Mouse (Mus musculus) ovary, postnatal 10 days (tissue): Measurements from ENCODE around the gene Slfn5.
"Not testable (repeated sequence)": the region's sequence is repeated elsewhere in the genome, so short reads cannot be mapped to it uniquely, and the experiment has no call there.

ENCODE experiments used
- DNase-seq: peaks from one replicate; pipeline ENCODE4 v3.0.0; 2022; ENCODE audit warnings: low spot score

Slfn5 gene

GRCm38 (mm10) chr11:82945636-82946035 lies 5.5 kb upstream of the Slfn5 start:
- no peak for DNase-seq

DNA sequence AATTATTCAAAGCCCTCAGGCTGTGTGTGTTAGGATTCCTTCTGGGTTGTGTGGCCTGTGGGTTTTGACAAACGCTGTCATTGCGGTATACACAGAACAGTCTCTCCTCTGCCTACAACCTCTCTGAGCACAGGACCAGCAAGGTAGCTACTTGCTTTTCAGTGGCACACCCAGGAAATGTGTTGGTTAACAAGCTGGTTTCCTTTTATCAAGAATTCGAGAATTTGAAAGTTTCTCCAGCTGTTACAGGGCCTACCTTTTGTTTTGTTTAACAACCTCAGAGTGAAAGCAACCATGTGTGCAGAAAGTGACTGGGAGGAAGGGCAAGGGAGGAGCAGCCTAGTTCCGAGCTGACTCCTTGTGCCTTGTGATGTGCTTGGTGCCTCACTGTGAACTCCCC lies 3.7 kb upstream of the Slfn5 start:
- no peak for DNase-seq

DNA sequence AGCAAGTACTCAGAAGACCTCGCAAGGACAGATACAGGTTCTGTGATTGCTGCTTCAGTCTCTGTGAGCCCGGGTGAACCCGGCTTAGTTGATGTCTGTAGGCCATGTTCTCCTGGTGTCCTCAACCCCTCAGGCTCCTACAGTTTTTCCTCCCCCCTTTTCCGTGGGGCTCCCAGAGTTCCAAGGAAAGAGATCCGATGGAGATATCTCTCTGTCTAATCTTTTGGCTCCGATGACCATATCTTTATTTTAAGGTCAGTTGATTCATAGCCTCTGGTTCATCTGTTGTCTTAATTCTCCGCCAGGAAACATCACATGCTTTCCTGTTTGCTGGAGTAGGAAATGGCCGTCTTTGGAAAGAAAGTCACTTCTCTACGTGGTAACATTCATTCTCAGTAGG lies 2.1 kb upstream of the Slfn5 start:
- DNase-seq = no peak

- DNase-seq = no peak
Observed at GRCm38 (mm10) chr11:82951865-82952611, 889 bp downstream of the Slfn5 start.

DNA sequence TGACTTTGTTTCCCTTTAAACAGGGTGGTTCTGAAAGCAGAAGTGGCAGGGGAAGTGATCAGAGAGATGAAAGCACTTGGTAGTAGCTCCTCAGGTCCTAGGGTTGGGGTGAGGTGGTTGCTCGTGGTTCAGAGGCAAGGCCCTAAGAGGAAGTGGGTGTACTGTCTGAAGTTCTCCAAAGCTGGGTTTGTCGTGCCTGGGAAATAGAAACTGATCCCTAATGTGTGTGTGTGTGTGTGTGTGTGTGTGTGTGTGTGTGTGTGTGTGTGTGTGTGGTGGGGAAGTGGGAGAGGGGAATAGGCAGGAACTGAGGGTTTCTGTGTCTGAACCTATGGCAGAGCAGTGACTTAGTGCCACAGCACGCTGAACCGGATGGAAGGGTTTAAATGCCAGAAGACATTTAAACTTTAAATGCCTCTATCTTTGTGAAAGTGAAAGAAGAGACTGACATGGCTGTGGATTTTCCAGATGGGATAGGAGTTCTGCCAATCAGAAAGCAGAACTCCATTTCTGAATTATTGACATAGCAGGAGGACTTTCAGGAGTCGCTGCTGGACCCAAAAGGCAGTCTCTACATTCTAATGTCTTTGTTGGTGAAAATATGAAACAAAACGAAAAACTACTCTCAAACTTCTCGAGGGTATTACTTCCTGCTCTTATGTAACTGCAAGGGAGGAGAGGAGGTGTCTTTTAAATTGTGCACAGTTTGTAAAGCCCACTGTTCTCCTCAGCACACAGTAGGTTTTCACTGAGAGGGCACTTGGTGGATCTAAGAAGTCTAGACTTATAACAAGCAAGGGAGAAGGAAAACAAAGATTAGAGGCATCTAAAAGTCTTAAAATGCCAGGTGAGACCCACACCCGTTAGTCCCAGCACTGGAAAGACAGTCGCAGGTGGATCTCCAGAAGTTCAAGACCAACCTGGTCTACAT lies 1.7 kb downstream of the Slfn5 start:
- no peak for DNase-seq

DNA sequence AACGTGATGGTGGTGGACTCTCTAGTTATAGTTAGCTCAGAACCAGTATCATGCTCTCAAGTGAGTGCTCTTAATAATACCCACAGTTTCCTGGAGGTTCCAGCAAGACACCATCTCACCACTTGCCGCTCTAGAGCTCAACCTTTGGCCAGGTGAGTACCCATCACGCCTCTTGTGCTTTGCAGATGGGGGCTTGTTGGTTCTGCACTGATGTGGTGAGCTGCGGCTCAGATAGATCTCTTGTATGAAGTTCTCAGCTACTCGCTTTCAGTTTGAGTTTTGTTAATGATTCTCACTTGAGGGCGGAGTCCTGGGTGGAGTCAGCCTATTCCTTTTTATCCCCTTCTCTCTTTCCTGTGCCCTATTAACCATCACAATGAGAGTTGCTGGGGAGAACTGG lies 3.5 kb downstream of the Slfn5 start:
- DNase-seq = no peak

GRCm38 (mm10) chr11:82956925-82957324 lies 5.8 kb downstream of the Slfn5 start:
- DNase-seq = no peak

DNA sequence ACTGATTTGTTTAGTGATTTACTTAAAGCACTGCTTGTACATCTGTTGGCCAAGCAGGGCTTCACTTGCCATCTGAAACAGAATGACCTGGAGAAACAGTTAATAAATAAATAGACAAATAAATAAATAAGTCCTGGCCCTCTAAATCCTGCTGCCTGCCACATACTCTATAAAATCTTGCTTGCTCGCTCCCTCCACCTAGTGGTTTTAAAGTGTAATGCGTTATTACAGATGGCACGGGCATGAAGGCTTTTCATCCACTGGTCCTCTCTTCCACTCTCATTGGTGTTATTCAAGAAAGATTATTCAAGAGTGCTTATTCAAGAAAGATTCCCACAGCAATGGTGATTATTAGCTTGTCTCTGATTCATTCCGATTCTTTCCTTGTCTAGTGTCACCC lies 8.5 kb downstream of the Slfn5 start:
- DNase-seq = no peak

- no peak for DNase-seq
Observed at GRCm38 (mm10) chr11:82961743-82962142, 10.6 kb downstream of the Slfn5 start.

DNA sequence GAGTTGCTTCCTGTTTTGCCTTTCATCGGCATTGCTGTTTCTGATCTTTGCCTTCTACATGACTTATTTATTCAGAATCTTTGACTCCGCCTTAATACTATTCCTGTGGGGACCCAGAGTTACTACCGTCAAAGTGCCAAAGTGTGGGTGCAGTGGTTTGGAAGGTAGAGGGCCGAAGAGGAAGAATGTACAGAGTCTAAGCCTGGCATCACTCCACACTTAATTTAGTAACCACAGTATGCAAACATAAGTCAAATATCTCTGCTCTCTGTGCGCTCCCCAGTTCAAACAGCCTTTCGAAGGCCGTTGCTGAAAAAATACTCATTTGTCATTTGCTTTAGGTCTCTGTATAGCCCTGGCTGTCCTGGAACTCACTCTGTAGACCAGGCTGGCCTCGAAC lies 11.1 kb downstream of the Slfn5 start:
- DNase-seq = no peak

DNA sequence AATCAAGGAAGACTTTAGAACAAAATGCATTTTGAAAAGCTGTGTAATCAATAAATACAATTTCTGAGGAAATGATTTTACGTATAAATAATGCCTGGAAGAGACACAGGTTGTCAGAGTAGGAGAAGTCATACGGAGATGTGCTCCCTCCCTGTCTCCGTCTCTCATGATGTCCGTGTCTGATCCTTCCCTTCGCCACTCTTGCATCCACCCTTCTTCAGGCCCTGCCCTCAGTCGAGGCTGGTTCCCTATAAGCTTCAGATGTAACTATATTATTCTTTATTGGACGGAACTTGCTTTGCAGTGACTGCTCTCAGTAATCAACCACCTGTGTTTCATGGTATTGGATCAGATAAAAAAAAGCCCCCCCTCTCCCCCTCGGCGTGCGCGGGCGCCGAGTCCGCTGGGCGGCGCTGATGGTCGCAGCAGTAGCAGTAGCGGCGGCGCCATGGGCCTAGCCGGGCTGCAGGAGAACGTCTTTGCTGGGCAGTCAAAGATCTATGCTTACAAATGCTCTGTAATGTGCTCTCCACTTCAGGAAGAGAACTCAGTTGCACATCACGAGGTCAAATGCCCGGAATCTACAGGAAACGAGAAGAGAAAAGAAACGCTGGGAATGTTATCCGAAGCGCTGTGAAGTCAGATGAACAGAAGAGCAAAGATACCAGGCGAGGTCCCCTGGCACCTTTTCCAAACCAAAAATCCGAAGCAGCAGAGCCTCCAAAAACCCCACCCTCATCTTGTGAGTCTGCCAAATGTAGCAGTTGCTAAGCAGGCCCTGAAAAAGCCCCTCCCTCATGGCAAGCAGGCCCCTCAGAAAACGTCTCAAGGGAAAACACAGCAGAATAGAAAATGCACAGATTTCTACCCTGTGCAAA lies 19.8 kb downstream of the Slfn5 start:
- DNase-seq = no peak

DNA sequence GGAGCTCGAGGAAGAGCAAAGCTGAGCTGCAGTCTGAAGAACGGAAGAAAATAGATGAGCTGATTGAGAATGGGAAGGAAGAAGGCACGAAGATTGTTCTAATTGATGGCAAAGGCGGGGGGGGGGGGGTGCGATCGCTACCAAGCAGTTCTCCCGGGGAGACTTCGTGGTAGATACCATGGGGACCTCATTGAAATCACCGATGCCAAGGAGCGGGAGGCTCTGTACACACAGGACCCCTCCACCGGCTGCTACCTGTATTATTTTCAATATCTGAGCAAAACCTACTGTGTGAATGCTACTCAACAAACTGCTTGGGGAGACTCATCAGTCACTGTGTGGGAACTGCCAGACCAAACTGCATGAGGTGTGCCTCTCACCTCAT lies 20.4 kb downstream of the Slfn5 start:
- no peak for DNase-seq

DNA sequence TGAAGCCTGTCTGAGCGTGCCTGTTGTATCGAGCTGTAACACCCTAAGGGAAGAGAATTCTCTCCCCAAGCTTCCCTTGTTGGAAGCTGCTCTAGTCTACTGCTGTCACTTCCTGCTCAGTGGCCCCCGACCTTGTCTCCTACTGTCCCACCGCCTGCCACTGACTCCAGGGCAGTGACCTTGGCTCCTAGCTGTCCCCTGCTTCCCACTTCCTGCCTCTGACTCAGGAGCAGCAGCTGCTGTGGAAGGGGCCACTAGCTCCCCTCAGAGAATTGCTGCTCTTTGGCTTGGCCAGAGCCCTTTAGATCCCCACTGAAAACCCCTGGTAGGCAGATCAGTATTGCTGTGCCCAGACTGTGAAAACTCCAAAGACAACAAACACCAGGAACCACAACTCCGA lies 22.8 kb downstream of the Slfn5 start:
- DNase-seq = no peak

GRCm38 (mm10) chr11:82982409-82982808 lies 31.3 kb downstream of the Slfn5 start:
- DNase-seq = not testable (repeated sequence)

DNA sequence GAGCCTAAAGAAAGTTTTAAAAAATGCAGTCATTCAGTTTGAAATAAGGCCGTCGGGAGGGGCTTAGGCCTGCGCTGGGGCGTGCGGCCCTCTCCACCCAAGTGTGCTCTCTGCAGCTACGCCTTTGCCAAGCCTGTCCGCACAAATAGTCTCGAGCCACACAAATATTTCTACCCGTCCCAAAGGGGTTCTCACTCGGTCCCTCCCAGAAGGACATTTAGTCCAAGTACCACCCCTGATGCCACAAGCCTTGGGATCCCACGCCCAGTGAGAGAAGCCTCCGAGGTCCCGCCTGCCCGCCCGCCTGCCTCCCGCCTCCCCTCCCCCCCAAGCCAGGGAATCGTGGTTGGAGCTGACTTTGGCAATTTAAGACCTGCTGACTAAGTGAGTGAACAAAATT lies 32.0 kb downstream of the Slfn5 start:
- DNase-seq = no peak

DNA sequence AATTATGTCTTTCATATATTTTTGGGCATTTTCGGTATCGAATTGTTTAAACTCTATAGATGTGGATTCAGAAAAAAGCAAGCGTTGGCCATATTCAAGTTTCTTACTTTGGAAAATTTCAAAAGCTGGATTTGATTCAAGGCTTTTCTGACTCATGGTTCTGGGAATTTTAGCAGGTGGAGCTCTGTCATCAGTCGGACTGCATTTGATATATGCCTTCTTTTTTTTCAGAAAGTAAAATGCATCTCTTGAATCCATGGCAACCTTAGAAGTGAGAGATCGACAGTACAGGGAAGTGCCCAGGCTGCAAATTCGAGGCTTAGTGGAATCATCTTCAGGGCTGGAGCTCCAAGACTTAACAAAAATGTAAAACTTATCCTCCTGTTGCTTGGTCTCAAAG lies 36.5 kb downstream of the Slfn5 start:
- no peak for DNase-seq

DNA sequence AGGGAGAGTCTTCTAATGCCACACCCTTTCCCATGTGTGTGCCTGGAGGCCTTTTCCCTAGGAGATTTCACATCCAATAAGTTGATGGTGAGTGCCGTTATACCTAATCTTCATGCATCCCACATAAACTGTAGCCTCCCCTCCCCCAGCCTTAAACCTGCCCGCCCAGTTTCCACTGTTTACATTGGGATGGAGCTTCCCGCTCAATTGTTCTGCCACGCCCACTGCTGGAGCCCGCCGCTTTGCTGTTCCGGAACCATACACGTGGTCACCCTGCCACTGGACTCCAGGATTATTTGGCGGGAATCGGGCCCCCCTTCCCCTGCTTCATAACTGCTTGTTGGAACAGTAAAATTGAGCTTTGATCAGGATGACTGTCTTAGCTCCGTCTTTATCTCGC lies 38.2 kb downstream of the Slfn5 start:
- no peak for DNase-seq

GRCm38 (mm10) chr11:82990612-82991385 lies 39.6 kb downstream of the Slfn5 start:
- not testable (repeated sequence) for DNase-seq

DNA sequence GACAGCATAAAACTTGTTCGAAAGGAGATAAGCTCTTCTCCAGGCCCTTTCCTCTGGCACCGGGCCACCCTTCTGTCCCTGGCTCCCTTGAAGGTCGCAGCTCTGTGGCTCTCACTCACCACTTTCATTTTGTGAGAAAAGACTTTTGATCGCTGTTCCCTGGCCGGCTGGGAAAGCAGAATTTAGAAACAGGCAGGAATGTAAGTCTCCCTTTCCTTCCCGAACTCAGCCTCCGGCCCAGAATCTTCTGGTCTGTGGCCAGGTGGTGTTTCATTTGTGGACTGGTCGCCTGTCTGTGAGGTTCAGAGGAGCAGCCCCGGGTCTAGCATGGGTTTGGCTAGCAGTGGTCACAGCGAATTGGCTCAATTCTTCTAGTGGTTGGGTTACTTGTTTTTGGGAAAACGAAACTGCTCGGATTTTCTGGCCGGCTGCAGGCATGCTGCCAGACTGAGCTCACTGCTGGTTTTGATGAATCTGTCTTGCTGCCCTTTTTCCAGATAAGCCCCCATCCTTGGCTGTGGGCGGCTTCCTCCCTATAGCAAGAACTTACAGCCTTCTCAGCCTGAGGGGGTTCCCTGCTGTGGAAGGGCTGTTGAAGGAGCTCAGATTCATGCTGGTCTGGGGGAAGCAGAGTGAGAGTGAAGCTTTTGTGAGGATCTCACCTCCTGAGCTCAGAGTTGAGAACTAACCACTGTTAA lies 40.5 kb downstream of the Slfn5 start, which contains the start of gene Slfn9:
TSS of gene Slfn9 (minus strand) at position 362 of the 698 bp plus-strand sequence.
- peak; percentile 27 for DNase-seq

DNA sequence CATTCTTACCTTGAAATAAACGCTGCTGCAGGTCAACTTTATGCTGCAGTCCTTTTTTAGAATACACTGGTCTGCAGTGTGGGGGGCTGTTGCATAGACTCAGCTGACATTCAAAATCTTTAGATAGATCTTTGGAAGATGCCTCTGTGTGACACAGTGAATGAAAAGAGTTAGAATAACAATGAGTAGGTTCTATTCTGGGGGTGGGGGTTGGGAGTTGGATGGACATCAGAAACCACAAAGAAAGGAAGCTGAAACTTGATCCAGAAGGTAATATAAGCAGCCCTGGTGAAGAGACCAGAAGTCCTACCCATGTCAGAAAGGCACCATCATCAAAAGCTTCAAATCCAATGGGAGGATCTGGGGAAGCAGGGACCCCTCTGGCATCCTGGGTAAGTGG lies 62.2 kb downstream of the Slfn5 start:
- no peak for DNase-seq
